Mouse (Mus musculus): ENCODE data around the gene Nab1.

DNA sequence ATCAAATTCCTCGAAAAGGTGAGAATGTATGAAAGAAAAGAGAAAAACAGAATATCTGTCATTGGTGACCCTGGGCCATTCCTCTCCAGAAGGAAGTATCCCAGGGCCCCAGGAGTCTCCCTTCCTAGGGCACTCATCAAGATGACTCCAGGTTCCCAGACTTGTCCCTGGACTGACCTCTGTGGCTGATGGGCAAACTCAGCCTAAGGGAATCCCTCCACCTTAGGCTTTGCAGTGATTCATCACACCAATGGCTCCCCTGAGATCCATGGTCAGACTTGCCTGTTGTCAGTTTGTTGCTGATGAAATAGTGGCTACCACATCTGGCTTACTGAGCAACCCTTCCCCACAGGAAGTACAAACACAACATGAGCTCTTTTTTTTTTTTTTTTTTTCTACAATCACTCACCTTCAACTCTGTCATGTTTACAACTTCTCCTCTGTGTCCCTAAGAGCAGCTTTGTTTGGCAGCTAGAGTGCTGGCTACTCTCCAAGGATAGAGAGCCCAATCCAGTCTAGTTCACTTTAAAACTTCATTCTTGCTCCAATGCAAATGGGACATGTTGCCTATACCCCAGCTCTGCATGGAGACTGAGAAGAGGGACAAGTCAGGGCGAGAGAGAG is 72.5 kb downstream of the Nab1 start:
- TF ChIP-seq POLR2A (IDR thresholded peaks at IDR 0.05; ENCODE audit: borderline replicate concordance, control insufficient read depth, low read depth, low read length) (no peak), CTCF (IDR thresholded peaks at IDR 0.05; ENCODE audit: control insufficient read depth, insufficient read depth, low read length) (no peak)
